ENCODE assay signal across 18 mouse cellular contexts in genomic region chr14:105523849-105524248, GRCm38 (mm10).
A peak's percentile ranks its signal among the peaks of the same experiment; 100 is the strongest.
DNase-seq lines count a peak whose midpoint lies in the region; ATAC-seq lines count a peak whose summit lies in the region.
"Had no signal": no experiment of that assay in that cellular context is flagged by ENCODE, and none has a peak within 500 bp of the region (broad histone marks: within the 10 kb centered on the region; RNA-seq: fewer than 3 reads in every experiment).

No protein-coding gene starts in this region.

- H3K27ac ChIP-seq in heart, embryonic 12.5 days (ENCODE audit: poor library complexity, severe bottlenecking), result no peak overlapping the region
- H3K27ac ChIP-seq: embryonic facial prominence, embryonic 10.5 days; embryonic facial prominence, embryonic 12.5 days; forebrain, embryonic 13.5 days; forebrain, embryonic 15.5 days had no signal

- ATAC-seq in heart, embryonic 12.5 days (ENCODE audit: insufficient number of reproducible peaks, low FRiP score), result no peak
- ATAC-seq: forebrain, embryonic 13.5 days; forebrain, embryonic 15.5 days; forebrain, postnatal 0 days had no signal

- peaks cover 10% of the 10 kb centered on the region for H3K4me1 ChIP-seq in heart, embryonic 12.5 days (replicated peaks)
- H3K4me1 ChIP-seq: embryonic facial prominence, embryonic 12.5 days; forebrain, embryonic 13.5 days; forebrain, embryonic 15.5 days had no signal

- H3K9ac ChIP-seq in heart, embryonic 12.5 days, result no peak overlapping the region
- H3K9ac ChIP-seq: embryonic facial prominence, embryonic 12.5 days; forebrain, embryonic 13.5 days; forebrain, embryonic 15.5 days; forebrain, postnatal 0 days had no signal

- peak; percentile 64 for DNase-seq in heart, adult 11 months
- DNase-seq in layer of hippocampus, adult 9-11 months, result peak; percentile 14
- no peak for DNase-seq in layer of hippocampus, adult 8-10 months (ENCODE audit: low spot score in 2 of 2)
- DNase-seq in kidney, postnatal 14 days, result no peak
- DNase-seq: adrenal gland, adult 2 months; adrenal gland, postnatal 10 days; adrenal gland, postnatal 25 days; cerebellum, adult 11-12 months; cerebellum, adult 2 months; cerebellum, adult 9-10 months; cerebellum, postnatal 10 days; cerebellum, postnatal 25 days; forebrain, postnatal 0 days had no signal

- no peaks in the 10 kb centered on the region for H3K9me3 ChIP-seq in heart, embryonic 12.5 days (replicated peaks)
- H3K9me3 ChIP-seq: embryonic facial prominence, embryonic 10.5 days; embryonic facial prominence, embryonic 12.5 days; forebrain, embryonic 13.5 days; forebrain, embryonic 15.5 days had no signal

- H3K4me2 ChIP-seq in heart, embryonic 12.5 days, result no peak overlapping the region
- H3K4me2 ChIP-seq: embryonic facial prominence, embryonic 12.5 days; forebrain, embryonic 13.5 days; forebrain, embryonic 15.5 days had no signal

- no peak overlapping the region for H3K4me3 ChIP-seq in heart, embryonic 12.5 days
- H3K4me3 ChIP-seq: embryonic facial prominence, embryonic 10.5 days; embryonic facial prominence, embryonic 12.5 days; forebrain, embryonic 13.5 days; forebrain, embryonic 15.5 days had no signal

- WGBS in heart, embryonic 12.5 days, result 84% methylated on average over 4 of the region's 4 CpGs

- H3K36me3 ChIP-seq in heart, embryonic 12.5 days, result no peaks in the 10 kb centered on the region
- H3K36me3 ChIP-seq: embryonic facial prominence, embryonic 10.5 days; embryonic facial prominence, embryonic 12.5 days; forebrain, embryonic 15.5 days had no signal

- no peaks in the 10 kb centered on the region for H3K27me3 ChIP-seq in heart, embryonic 12.5 days (replicated peaks)
- H3K27me3 ChIP-seq: embryonic facial prominence, embryonic 12.5 days; forebrain, embryonic 13.5 days; forebrain, embryonic 15.5 days had no signal

Comparison
In these comparisons a context has a peak if more than half of its experiments do, and no peak if none do; other contexts are left out.
1. DNase-seq: peak in heart, adult 11 months (single experiment) and layer of hippocampus, adult 9-11 months (single experiment); none in layer of hippocampus, adult 8-10 months (0 of 2) and kidney, postnatal 14 days (single experiment).